Mouse (Mus musculus) neural tube, embryonic 13.5 days (tissue): ENCODE results near the gene Myo10. TPM values are rescaled to one million over a fixed set of nuclear protein-coding genes. Genes with fewer than 3 reads are reported as not detected.
"Not testable (repeated sequence)": the region's sequence is repeated elsewhere in the genome, so short reads cannot be mapped to it uniquely, and the experiment has no call there.

Experiments used
- ATAC-seq: fragments of 200-750 bp; cut with Nextera tagmentation; 2 replicates; pipeline ENCODE4 v1.8.0; 2017; ENCODE audit warnings: low read depth, mild to moderate bottlenecking, moderate TSS enrichment, moderate library complexity
- H3K27ac ChIP-seq: fragments of 300-500 bp; sonication (generic); replicated peaks from 2 replicates; pipeline ENCODE4 v1.5.1; 2015; ENCODE audit warnings: moderate library complexity, mild to moderate bottlenecking, inconsistent platforms
- H3K27me3 ChIP-seq: fragments of 300-500 bp; sonication (generic); 2 replicates; pipeline ENCODE4 v1.6.1; 2015; ENCODE audit warnings: mild to moderate bottlenecking, inconsistent platforms
- H3K36me3 ChIP-seq: fragments of 300-500 bp; sonication (generic); 2 replicates; pipeline ENCODE4 v1.6.1; 2015; ENCODE audit warnings: mild to moderate bottlenecking, inconsistent platforms
- H3K4me1 ChIP-seq: fragments of 300-500 bp; sonication (generic); replicated peaks from 2 replicates; pipeline ENCODE4 v1.6.1; 2015; ENCODE audit warnings: inconsistent platforms
- H3K4me2 ChIP-seq: fragments of 300-500 bp; sonication (generic); 2 replicates; pipeline ENCODE4 v1.6.1; 2015; ENCODE audit warnings: inconsistent platforms, mild to moderate bottlenecking, moderate library complexity
- H3K4me3 ChIP-seq: fragments of 300-500 bp; sonication (generic); 2 replicates; pipeline ENCODE4 v1.5.1; 2015; ENCODE audit warnings: mild to moderate bottlenecking, inconsistent platforms
- H3K9ac ChIP-seq: fragments of 300-500 bp; sonication (generic); 2 replicates; pipeline ENCODE4 v1.6.1; 2015; ENCODE audit warnings: moderate library complexity, mild to moderate bottlenecking, inconsistent platforms
- H3K9me3 ChIP-seq: fragments of 300-500 bp; sonication (generic); 2 replicates; pipeline ENCODE4 v1.6.1; 2016; ENCODE audit warnings: inconsistent platforms
- WGBS: fragments of 180-500 bp; shearing (Covaris S2); methylation state at CpG from one replicate; pipeline ENCODE4 v1.1.7; 2015; 5-methylcytosine and 5-hydroxymethylcytosine counted together
- polyA plus RNA-seq: library from polyadenylated mRNA; unstranded; fragments of >200 nt; fragmentation: Nextera tagmentation; extraction: Ambion mirVana; gene quantifications from 2 replicates; pipeline ENCODE4 v1.2.1, GENCODE M21; 2015

The Myo10 gene
- polyA plus RNA-seq, 1 experiment from 2014 or later: 23.7 TPM

DNA sequence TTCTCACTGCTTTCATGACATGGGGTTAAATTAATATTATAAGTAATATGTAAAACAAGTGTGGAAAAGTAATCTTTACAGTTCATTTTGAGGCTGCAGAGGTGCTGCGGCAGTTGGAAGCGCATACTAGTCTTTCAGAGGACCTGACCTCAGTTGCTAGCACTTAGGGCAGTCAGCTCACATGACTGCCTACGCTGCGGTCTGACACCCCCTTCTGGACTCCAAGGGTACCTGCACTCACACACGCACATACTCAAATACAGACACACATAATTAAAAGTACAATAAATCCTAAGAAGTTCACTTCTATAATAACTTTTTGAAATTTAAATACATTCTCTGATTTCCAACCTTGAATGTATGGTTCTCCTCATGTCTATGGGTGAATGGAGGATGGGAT is 80.3 kb downstream of the Myo10 start:
- Histone ChIP-seq H3K4me1 (no peaks in the 10 kb centered on the region), H3K27ac (no peak overlapping the region), H3K36me3 (no peaks in the 10 kb centered on the region), H3K4me3 (no peak overlapping the region), H3K4me2 (no peak overlapping the region), H3K27me3 (no peaks in the 10 kb centered on the region), H3K9ac (no peak overlapping the region), H3K9me3 (no peaks in the 10 kb centered on the region)
- no peak for ATAC-seq
- 99% methylated on average over 5 of the region's 5 CpGs for WGBS

DNA sequence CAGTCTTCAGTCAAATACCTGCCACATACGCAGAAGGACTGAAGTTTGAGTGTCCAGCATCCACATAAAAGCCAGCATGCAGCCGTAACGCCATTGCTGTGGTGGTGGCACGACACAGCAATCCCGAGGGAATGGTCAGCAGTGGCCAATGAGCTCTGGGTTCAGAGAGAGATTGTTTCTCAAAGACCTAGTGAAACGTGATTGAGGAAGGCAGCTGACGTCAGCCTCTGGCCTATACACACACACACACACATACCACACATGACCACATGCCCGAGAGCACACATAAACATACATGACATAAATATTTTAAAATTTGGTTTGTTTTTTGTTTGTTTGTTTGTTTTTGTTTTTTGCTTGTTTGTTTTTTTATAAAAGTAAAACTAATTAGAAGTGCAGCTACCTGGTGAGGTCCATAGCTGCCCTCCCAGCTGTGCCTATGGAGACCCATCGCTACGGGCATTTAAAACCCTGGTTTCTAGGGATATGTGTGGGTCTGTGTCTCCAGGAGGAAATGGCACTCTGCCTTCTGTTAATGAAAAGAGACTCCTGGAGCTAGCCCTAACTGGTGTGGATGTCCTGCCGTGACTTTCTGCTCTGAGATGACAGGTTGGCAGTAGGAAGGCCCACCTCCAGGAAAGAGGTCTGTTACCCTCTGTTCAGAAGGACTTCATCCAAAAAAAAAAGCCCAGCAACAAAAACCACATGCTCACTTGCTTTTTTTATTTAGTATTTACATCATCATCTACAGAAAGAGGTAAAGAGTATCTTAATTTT is 82.7 kb downstream of the Myo10 start:
- WGBS: 84% methylated on average over 11 of the region's 11 CpGs
- H3K4me1 ChIP-seq: no peaks in the 10 kb centered on the region
- H3K9ac ChIP-seq: no peak overlapping the region
- no peak overlapping the region for H3K4me2 ChIP-seq
- no peaks in the 10 kb centered on the region for H3K27me3 ChIP-seq
- H3K36me3 ChIP-seq: no peaks in the 10 kb centered on the region
- no peak overlapping the region for H3K27ac ChIP-seq
- no peaks in the 10 kb centered on the region for H3K9me3 ChIP-seq
- no peak overlapping the region for H3K4me3 ChIP-seq
- ATAC-seq: no peak

DNA sequence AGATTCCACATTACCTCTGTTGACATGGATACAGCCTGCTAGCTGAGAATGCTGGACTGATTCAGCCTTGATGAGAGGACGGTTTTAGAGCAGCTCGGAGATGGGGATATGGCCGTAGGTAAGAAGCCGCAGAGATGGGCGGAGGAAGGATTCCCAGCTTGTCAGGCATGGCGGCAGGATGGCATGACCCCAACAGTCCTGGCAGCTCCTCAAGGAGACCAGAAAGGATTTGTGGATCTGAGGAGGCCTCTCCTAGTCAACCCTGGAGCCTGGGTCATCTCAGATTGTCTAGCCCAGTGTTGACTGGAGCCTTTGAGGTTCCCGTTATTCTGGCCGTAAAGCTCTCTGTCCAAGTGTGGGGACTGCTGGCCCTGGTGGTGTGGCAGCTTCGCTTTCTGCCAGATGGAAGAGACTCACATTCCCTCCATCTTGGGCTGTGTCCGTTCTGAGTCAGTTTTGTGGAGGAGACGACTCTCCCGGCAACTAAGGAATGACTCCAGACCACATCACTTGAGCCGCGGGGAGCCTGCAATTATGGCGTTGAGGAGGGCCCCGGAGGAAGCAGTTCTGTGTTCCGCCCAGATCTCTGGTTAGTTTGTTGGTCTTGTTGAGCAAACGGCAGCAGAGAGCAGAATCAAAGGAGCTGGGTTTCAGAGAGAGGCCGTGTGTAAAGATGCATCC is 84.7 kb downstream of the Myo10 start:
- Histone ChIP-seq H3K4me2 (no peak overlapping the region), H3K36me3 (no peaks in the 10 kb centered on the region), H3K9me3 (no peaks in the 10 kb centered on the region), H3K27ac (no peak overlapping the region), H3K9ac (no peak overlapping the region), H3K4me1 (no peaks in the 10 kb centered on the region), H3K27me3 (no peaks in the 10 kb centered on the region), H3K4me3 (no peak overlapping the region)
- no peak for ATAC-seq
- WGBS: 63% methylated on average over 19 of the region's 19 CpGs

DNA sequence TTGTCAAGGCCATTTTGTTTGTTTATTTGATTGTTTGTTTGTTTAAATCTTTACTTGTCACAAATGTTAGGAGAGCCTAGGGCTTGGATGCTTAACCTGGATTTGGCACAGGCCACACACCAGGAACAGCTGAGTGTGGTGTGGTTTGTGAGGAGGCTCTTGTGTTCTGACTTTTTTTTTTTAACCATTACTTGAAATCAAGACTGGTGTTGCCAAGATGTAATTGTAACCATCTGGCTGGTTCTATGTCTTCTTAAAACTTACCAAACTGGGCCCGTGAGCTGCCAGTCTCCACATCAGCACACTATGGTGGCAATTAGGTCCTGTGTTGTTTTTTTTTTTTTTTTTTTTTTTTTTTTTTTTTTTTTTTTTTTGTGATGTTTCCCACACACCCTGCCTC is 85.6 kb downstream of the Myo10 start:
- WGBS: 77% methylated on average over 1 of the region's 1 CpGs
- no peak for ATAC-seq
- H3K27me3 ChIP-seq: 0 out of 2 replicates have a peak, but pooled peaks cover 5% of the 10 kb centered on the region
- H3K4me3 ChIP-seq: no peak overlapping the region
- H3K4me2 ChIP-seq: no peak overlapping the region
- no peak overlapping the region for H3K27ac ChIP-seq
- no peak overlapping the region for H3K9ac ChIP-seq
- no peaks in the 10 kb centered on the region for H3K9me3 ChIP-seq
- H3K36me3 ChIP-seq: no peaks in the 10 kb centered on the region
- H3K4me1 ChIP-seq: no peaks in the 10 kb centered on the region

DNA sequence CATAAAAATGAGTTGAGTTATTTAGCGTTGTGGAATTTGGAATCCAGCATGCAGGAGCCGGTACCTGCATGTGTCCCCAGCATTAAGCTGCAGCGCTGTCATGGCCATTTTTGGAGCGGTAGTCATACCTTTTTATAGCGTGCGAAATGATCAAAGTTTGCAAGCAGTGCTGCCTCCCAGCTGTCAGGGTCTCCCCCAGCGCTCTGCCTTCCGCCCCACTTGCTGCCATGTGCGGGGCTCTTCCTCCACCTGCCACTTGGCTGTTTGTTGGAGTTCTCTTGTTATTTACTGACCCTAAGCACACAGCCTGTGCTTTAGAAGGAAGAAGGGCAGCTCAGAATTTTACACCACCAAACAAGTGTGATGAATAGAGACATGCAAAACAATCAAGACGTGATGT is 88.6 kb downstream of the Myo10 start:
- Histone ChIP-seq H3K27ac (no peak overlapping the region), H3K36me3 (no peaks in the 10 kb centered on the region), H3K4me2 (no peak overlapping the region), H3K9me3 (no peaks in the 10 kb centered on the region), H3K27me3 (0 out of 2 replicates have a peak, but pooled peaks cover 6% of the 10 kb centered on the region), H3K4me1 (peaks cover 19% of the 10 kb centered on the region), H3K4me3 (no peak overlapping the region), H3K9ac (no peak overlapping the region)
- WGBS: 92% methylated on average over 10 of the region's 10 CpGs
- no peak for ATAC-seq

DNA sequence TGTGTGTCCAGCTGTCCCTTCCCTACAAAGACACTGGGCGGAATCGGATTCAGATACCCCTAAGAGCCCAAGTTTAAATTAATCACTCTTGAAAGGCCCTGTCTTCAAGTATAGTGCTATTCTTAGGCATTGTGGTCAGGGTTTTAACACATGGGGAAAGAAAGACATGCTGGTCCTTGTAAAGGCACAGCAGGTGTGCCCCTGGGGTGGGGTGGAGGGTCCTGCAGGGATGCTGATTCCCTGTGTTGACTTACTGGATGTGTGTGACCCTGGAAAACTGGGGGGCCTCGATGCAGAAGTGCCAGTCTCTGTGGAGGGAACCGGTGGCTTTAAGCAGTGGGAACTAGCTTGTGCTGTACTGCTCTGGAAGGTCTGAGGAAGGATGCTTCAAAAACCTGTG is 90.6 kb downstream of the Myo10 start:
- H3K4me2 ChIP-seq: no peak overlapping the region
- H3K36me3 ChIP-seq: no peaks in the 10 kb centered on the region
- no peak overlapping the region for H3K4me3 ChIP-seq
- no peak overlapping the region for H3K9ac ChIP-seq
- ATAC-seq: no peak
- H3K4me1 ChIP-seq: peaks cover 21% of the 10 kb centered on the region
- no peak overlapping the region for H3K27ac ChIP-seq
- 55% methylated on average over 4 of the region's 4 CpGs for WGBS
- no peaks in the 10 kb centered on the region for H3K9me3 ChIP-seq
- 0 out of 2 replicates have a peak, but pooled peaks cover 6% of the 10 kb centered on the region for H3K27me3 ChIP-seq

DNA sequence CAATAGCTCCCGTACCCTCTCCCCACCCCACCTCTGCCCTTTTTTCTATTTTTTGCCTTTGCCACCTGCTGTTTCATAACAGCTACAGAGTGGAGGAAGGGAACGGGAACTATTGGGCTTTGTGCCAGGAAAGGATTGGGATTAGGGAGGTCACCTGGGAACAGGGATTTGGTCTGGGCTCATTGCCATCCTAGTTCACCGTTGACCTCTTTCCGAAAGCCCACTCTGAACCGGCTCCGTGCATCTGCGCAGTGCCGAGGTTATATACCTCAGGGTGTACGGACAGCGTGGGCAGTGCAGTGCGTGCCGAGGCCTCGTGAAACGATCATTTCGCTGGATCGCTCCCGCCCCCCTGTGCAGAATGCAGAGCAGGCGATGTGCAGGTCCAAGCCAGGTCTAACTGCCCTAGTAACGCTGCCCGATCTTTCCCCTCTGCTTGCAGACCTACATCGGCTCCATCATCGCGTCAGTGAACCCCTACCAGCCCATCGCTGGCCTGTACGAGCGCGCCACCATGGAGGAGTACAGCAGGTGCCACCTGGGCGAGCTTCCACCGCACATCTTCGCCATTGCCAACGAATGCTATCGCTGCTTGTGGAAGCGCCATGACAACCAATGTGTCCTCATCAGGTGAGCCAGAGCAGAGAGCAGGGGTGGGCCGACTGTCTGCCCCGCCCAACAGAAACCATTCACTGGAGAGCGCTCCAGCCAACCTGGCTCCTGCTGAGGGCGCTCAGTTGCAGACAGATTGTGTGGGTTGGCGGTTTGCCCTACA is 91.4 kb downstream of the Myo10 start:
- 0 out of 2 replicates have a peak, but pooled peaks cover 6% of the 10 kb centered on the region for H3K27me3 ChIP-seq
- no peaks in the 10 kb centered on the region for H3K9me3 ChIP-seq
- H3K4me1 ChIP-seq: peaks cover 21% of the 10 kb centered on the region
- H3K27ac ChIP-seq: no peak overlapping the region
- WGBS: 53% methylated on average over 38 of the region's 38 CpGs
- H3K9ac ChIP-seq: peak overlapping the region; percentile 41; the same call in 1 of the 2 replicates
- peak overlapping the region; percentile 43 for H3K4me2 ChIP-seq
- H3K36me3 ChIP-seq: no peaks in the 10 kb centered on the region
- H3K4me3 ChIP-seq: peak overlapping the region; percentile 29
- ATAC-seq: peak; percentile 68

DNA sequence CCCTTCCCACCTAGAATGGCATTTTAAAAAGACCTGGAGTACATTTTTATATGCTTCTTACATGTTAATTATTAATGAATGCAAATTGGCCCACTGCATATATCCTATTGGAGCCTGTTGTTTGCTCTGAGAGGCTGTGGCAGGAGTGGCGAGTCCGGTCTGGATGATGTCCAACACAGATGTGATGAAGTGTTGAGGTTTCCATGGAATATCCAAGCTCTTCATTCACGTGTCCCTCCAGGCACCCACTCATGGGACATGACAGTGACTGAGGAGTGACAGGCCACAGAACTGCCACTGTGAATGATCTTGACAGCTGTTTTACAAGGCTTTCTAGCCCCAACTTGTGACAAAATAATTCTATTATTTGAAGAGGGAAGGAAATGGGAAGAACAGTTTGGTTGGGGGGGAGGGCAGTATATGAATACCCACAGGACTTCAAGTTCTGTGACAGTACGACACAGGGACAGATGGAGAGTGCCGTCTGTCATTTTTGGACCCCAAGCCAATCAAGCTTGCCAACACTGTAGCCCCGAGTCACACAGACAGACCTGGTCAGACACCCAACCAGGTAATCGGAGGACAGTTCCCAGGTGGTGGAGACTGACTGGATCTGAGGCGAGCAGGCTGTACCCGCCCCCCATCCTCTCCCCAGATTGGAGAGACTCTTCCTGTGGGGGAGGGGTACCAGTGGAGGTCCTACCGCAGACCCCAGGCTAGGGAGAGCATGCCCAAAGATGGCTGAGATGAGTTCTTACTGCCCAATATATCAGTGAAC is 93.1 kb downstream of the Myo10 start:
- Histone ChIP-seq H3K36me3 (no peaks in the 10 kb centered on the region), H3K27ac (no peak overlapping the region), H3K4me2 (no peak overlapping the region), H3K9me3 (no peaks in the 10 kb centered on the region), H3K9ac (0 out of 2 replicates have a peak overlapping the region, but pooled peaks have one; percentile 17), H3K4me1 (peaks cover 21% of the 10 kb centered on the region), H3K27me3 (0 out of 2 replicates have a peak, but pooled peaks cover 6% of the 10 kb centered on the region), H3K4me3 (no peak overlapping the region)
- no peak for ATAC-seq
- 65% methylated on average over 10 of the region's 10 CpGs for WGBS

DNA sequence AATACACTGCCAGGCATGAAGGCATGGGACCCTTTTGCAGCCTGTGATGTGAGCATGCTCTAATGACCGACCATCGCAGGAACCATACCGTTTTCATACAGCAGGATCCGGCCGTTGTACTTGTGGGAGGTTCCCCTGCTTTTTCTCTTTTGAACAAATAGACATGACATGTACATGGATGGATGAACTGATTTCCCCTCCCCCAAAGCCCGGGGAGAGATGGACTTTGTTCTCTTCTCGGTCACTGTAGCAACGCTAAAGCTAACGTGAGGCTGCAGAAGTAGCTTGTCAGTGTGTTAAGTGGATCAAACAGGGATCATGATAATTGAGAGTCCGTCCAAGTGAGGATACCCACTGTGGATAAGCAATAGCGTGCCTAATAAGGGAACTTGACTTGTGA is 93.7 kb downstream of the Myo10 start:
- H3K4me3 ChIP-seq: no peak overlapping the region
- no peaks in the 10 kb centered on the region for H3K36me3 ChIP-seq
- H3K4me2 ChIP-seq: no peak overlapping the region
- H3K27ac ChIP-seq: no peak overlapping the region
- 0 out of 2 replicates have a peak overlapping the region, but pooled peaks have one; percentile 17 for H3K9ac ChIP-seq
- no peak for ATAC-seq
- WGBS: 43% methylated on average over 11 of the region's 11 CpGs
- H3K9me3 ChIP-seq: no peaks in the 10 kb centered on the region
- H3K27me3 ChIP-seq: 0 out of 2 replicates have a peak, but pooled peaks cover 6% of the 10 kb centered on the region
- H3K4me1 ChIP-seq: peaks cover 21% of the 10 kb centered on the region

DNA sequence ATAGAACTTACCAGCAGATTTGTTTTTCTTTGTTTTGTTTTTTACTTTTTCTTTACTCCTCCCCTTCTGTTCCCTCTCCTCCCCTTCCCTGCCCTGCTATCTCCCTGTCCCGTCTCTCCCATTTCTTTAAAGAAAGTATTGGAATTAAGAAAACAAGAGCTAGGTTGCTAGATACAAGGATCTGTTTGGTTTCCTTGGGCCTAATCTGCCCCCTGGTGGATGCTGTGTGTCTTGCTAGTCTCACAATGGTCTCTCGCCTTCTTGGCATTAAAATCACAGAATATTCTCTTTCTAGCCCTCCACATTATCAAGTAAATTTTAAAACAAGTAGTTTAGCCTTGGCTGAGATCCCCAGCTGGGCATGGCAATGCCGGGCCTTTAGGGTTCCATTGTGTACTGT is 94.7 kb downstream of the Myo10 start:
- H3K27ac ChIP-seq: no peak overlapping the region
- 0 out of 2 replicates have a peak, but pooled peaks cover 6% of the 10 kb centered on the region for H3K27me3 ChIP-seq
- no peak overlapping the region for H3K9ac ChIP-seq
- ATAC-seq: 0 out of 2 replicates have a peak, but pooled peaks have one; percentile 41
- no peaks in the 10 kb centered on the region for H3K9me3 ChIP-seq
- no peak overlapping the region for H3K4me2 ChIP-seq
- H3K36me3 ChIP-seq: no peaks in the 10 kb centered on the region
- 24% methylated on average over 3 of the region's 3 CpGs for WGBS
- H3K4me1 ChIP-seq: peaks cover 21% of the 10 kb centered on the region
- H3K4me3 ChIP-seq: no peak overlapping the region

DNA sequence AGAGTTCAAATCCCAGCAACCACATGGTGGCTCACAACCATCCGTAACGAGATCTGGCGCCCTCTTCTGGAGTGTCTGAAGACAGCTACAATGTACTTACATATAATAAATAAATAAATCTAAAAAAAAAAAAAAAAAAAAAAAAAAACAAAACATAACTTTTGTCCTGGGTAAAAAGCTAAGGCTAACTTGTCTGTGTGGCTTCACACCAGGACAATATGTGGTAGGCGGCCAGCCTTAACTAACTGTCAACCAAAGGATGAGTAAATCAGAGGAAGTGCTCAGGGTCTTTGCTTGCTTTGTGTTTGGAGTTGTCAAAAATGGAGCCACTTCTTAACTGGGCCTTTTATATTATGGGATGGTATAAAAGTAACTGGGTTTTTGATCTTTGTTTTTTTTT is 95.8 kb downstream of the Myo10 start:
- H3K4me1 ChIP-seq: peaks cover 23% of the 10 kb centered on the region
- 90% methylated on average over 1 of the region's 4 CpGs for WGBS
- not testable (repeated sequence) for H3K9me3 ChIP-seq

More for the DNA sequence above, 95.8 kb downstream of the Myo10 start:
- H3K4me3 ChIP-seq, H3K9ac ChIP-seq, H3K4me2 ChIP-seq, H3K36me3 ChIP-seq, ATAC-seq, H3K27ac ChIP-seq, H3K27me3 ChIP-seq: not testable (repeated sequence)
